Mouse (Mus musculus): Measurements from ENCODE around the gene Hoxb9. TPM values are rescaled to one million over a fixed set of nuclear protein-coding genes. Genes with fewer than 3 reads are reported as not detected.

The Hoxb9 gene
- polyA plus RNA-seq, 1 experiment = 0.04 TPM

GRCm38 (mm10) chr11:96319910-96320309 lies 48.7 kb downstream of the Hoxb9 start:
- no peak for TF ChIP-seq POLR2A (IDR thresholded peaks at IDR 0.05; ENCODE audit: borderline replicate concordance, extremely low read depth, insufficient read depth, insufficient read length, poor library complexity, severe bottlenecking)
- no peak for TF ChIP-seq CTCF (IDR thresholded peaks at IDR 0.05; ENCODE audit: borderline replicate concordance, extremely low read depth, insufficient read depth, insufficient read length)
- DNase-seq (ENCODE audit: low read depth) = no peak

GRCm38 (mm10) chr11:96320688-96321087 lies 49.4 kb downstream of the Hoxb9 start:
- no peak for DNase-seq (ENCODE audit: low read depth)
- TF ChIP-seq POLR2A (IDR thresholded peaks at IDR 0.05; ENCODE audit: borderline replicate concordance, extremely low read depth, insufficient read depth, insufficient read length, poor library complexity, severe bottlenecking) (no peak), CTCF (IDR thresholded peaks at IDR 0.05; ENCODE audit: borderline replicate concordance, extremely low read depth, insufficient read depth, insufficient read length) (no peak)

GRCm38 (mm10) chr11:96321846-96322245 lies 50.6 kb downstream of the Hoxb9 start:
- DNase-seq (ENCODE audit: low read depth) = no peak
- TF ChIP-seq CTCF (IDR thresholded peaks at IDR 0.05; ENCODE audit: borderline replicate concordance, extremely low read depth, insufficient read depth, insufficient read length) = no peak
- TF ChIP-seq POLR2A (IDR thresholded peaks at IDR 0.05; ENCODE audit: borderline replicate concordance, extremely low read depth, insufficient read depth, insufficient read length, poor library complexity, severe bottlenecking) = no peak

GRCm38 (mm10) chr11:96322738-96323137 lies 51.5 kb downstream of the Hoxb9 start:
- no peak for DNase-seq (ENCODE audit: low read depth)
- TF ChIP-seq CTCF (IDR thresholded peaks at IDR 0.05; ENCODE audit: borderline replicate concordance, extremely low read depth, insufficient read depth, insufficient read length) (no peak), POLR2A (IDR thresholded peaks at IDR 0.05; ENCODE audit: borderline replicate concordance, extremely low read depth, insufficient read depth, insufficient read length, poor library complexity, severe bottlenecking) (no peak)

GRCm38 (mm10) chr11:96323154-96323553 lies 51.9 kb downstream of the Hoxb9 start, which contains the start of gene Hoxb3:
Gene Hoxb3, plus strand, starts transcription at chr11:96323326.
- no peak for TF ChIP-seq POLR2A (IDR thresholded peaks at IDR 0.05; ENCODE audit: borderline replicate concordance, extremely low read depth, insufficient read depth, insufficient read length, poor library complexity, severe bottlenecking)
- TF ChIP-seq CTCF (IDR thresholded peaks at IDR 0.05; ENCODE audit: borderline replicate concordance, extremely low read depth, insufficient read depth, insufficient read length) = no peak
- no peak for DNase-seq (ENCODE audit: low read depth)

- no peak for DNase-seq (ENCODE audit: low read depth)
- TF ChIP-seq CTCF (IDR thresholded peaks at IDR 0.05; ENCODE audit: borderline replicate concordance, extremely low read depth, insufficient read depth, insufficient read length) (no peak), POLR2A (IDR thresholded peaks at IDR 0.05; ENCODE audit: borderline replicate concordance, extremely low read depth, insufficient read depth, insufficient read length, poor library complexity, severe bottlenecking) (no peak)
These were observed 52.9 kb downstream of the Hoxb9 start for GRCm38 (mm10) chr11:96324125-96324524.

GRCm38 (mm10) chr11:96324965-96325364 lies 53.7 kb downstream of the Hoxb9 start:
- no peak for TF ChIP-seq CTCF (IDR thresholded peaks at IDR 0.05; ENCODE audit: borderline replicate concordance, extremely low read depth, insufficient read depth, insufficient read length)
- no peak for TF ChIP-seq POLR2A (IDR thresholded peaks at IDR 0.05; ENCODE audit: borderline replicate concordance, extremely low read depth, insufficient read depth, insufficient read length, poor library complexity, severe bottlenecking)
- DNase-seq (ENCODE audit: low read depth) = no peak

- no peak for DNase-seq (ENCODE audit: low read depth)
- TF ChIP-seq POLR2A (IDR thresholded peaks at IDR 0.05; ENCODE audit: borderline replicate concordance, extremely low read depth, insufficient read depth, insufficient read length, poor library complexity, severe bottlenecking) (no peak), CTCF (IDR thresholded peaks at IDR 0.05; ENCODE audit: borderline replicate concordance, extremely low read depth, insufficient read depth, insufficient read length) (no peak)
These were observed 54.5 kb downstream of the Hoxb9 start for GRCm38 (mm10) chr11:96325747-96326212.

Other genes with a start within 250 kb of the Hoxb9 start
- gene Gip, start 246.9 kb upstream of the Hoxb9 start, polyA plus RNA-seq (2012; rRNA removed) = not detected in 2 replicates
- gene Snf8, start 236.6 kb upstream of the Hoxb9 start, polyA plus RNA-seq (2012; rRNA removed) = 52.7 and 60.8 TPM in 2 replicates
- gene Ube2z, start 206.1 kb upstream of the Hoxb9 start, polyA plus RNA-seq (2012; rRNA removed) = 57.9 and 62.6 TPM in 2 replicates
- 312 and 344 TPM in 2 replicates for gene Atp5g1, start 195.8 kb upstream of the Hoxb9 start, polyA plus RNA-seq (2012; rRNA removed)
- not detected in 2 replicates for gene Calcoco2, start 159.5 kb upstream of the Hoxb9 start, polyA plus RNA-seq (2012; rRNA removed)
- 0.71 and 0.86 TPM in 2 replicates for gene Ttll6, start 137.7 kb upstream of the Hoxb9 start, polyA plus RNA-seq (2012; rRNA removed)
- gene Hoxb13, start 77.1 kb upstream of the Hoxb9 start, polyA plus RNA-seq (2012; rRNA removed) = not detected in 2 replicates
- 0.38 and 19.0 TPM in 2 replicates for gene Hoxb8, start 10.4 kb downstream of the Hoxb9 start, polyA plus RNA-seq (2012; rRNA removed)
- 0.11 and 2.4 TPM in 2 replicates for gene Hoxb7, start 15.2 kb downstream of the Hoxb9 start, polyA plus RNA-seq (2012; rRNA removed)
- gene Hoxb6, start 21.0 kb downstream of the Hoxb9 start, polyA plus RNA-seq (2012; rRNA removed) = 0.68 and 14.3 TPM in 2 replicates
- 3.3 and 43.9 TPM in 2 replicates for gene Hoxb5, start 31.9 kb downstream of the Hoxb9 start, polyA plus RNA-seq (2012; rRNA removed)
- gene Hoxb4, start 46.8 kb downstream of the Hoxb9 start, polyA plus RNA-seq (2012; rRNA removed) = 0.72 and 6.6 TPM in 2 replicates
- gene Hoxb3, start 51.9 kb downstream of the Hoxb9 start, polyA plus RNA-seq (2012; rRNA removed) = 4.6 and 41.7 TPM in 2 replicates
- gene Hoxb2, start 79.1 kb downstream of the Hoxb9 start, polyA plus RNA-seq (2012; rRNA removed) = 3.6 and 18.5 TPM in 2 replicates
- gene Hoxb1, start 94.3 kb downstream of the Hoxb9 start, polyA plus RNA-seq (2012; rRNA removed) = 0.04 TPM in 1 of 2 replicates, not detected in the other
- 1.9 and 2.3 TPM in 2 replicates for gene Skap1, start 193.1 kb downstream of the Hoxb9 start, polyA plus RNA-seq (2012; rRNA removed)